Mouse (Mus musculus): ENCODE data around the gene Polrmt. TPM values are rescaled to one million over a fixed set of nuclear protein-coding genes. Genes with fewer than 3 reads are reported as not detected.
"Not testable (repeated sequence)": the region's sequence is repeated elsewhere in the genome, so short reads cannot be mapped to it uniquely, and the experiment has no call there.

Polrmt gene
- polyA plus RNA-seq, 1 experiment from 2014 or later = 46.2 TPM

GRCm38 (mm10) chr10:79708668-79709067 is 37.7 kb downstream of the Polrmt start:
- no peak overlapping the region for H3K27ac ChIP-seq (ENCODE audit: low read length)
- no peak overlapping the region for H3K4me3 ChIP-seq (ENCODE audit: low read length)
- H3K27me3 ChIP-seq (ENCODE audit: control insufficient read depth, insufficient read depth, low read depth, low read length) = no peaks in the 10 kb centered on the region
- 74% methylated on average over 21 of the region's 21 CpGs for WGBS
- H3K9ac ChIP-seq (ENCODE audit: low read length) = no peak overlapping the region
- H3K9me3 ChIP-seq (ENCODE audit: control insufficient read depth, low read length) = no peaks in the 10 kb centered on the region
- ATAC-seq (ENCODE audit: low read depth) = no peak
- peaks cover 33% of the 10 kb centered on the region for H3K36me3 ChIP-seq (ENCODE audit: control insufficient read depth, insufficient read depth, low read length)
- H3K4me2 ChIP-seq (ENCODE audit: low read depth, low read length) = no peak overlapping the region
- H3K4me1 ChIP-seq (replicated peaks; ENCODE audit: control insufficient read depth, insufficient read depth, low read length) = peaks cover 30% of the 10 kb centered on the region

- Histone ChIP-seq H3K4me3 (ENCODE audit: low read length) (no peak overlapping the region), H3K27ac (ENCODE audit: low read length) (no peak overlapping the region), H3K4me2 (ENCODE audit: low read depth, low read length) (no peak overlapping the region), H3K9ac (ENCODE audit: low read length) (no peak overlapping the region), H3K27me3 (ENCODE audit: control insufficient read depth, insufficient read depth, low read depth, low read length) (no peaks in the 10 kb centered on the region), H3K36me3 (ENCODE audit: control insufficient read depth, insufficient read depth, low read length) (peaks cover 33% of the 10 kb centered on the region), H3K4me1 (replicated peaks; ENCODE audit: control insufficient read depth, insufficient read depth, low read length) (peaks cover 30% of the 10 kb centered on the region), H3K9me3 (ENCODE audit: control insufficient read depth, low read length) (no peaks in the 10 kb centered on the region)
- ATAC-seq (ENCODE audit: low read depth) = no peak
- 66% methylated on average over 4 of the region's 4 CpGs for WGBS
These were observed 38.6 kb downstream of the Polrmt start for GRCm38 (mm10) chr10:79707759-79708158.

GRCm38 (mm10) chr10:79707162-79707561 is 39.2 kb downstream of the Polrmt start:
- H3K4me1 ChIP-seq (replicated peaks; ENCODE audit: control insufficient read depth, insufficient read depth, low read length) = peaks cover 30% of the 10 kb centered on the region
- no peak overlapping the region for H3K9ac ChIP-seq (ENCODE audit: low read length)
- H3K9me3 ChIP-seq (ENCODE audit: control insufficient read depth, low read length) = no peaks in the 10 kb centered on the region
- no peak for ATAC-seq (ENCODE audit: low read depth)
- H3K27me3 ChIP-seq (ENCODE audit: control insufficient read depth, insufficient read depth, low read depth, low read length) = no peaks in the 10 kb centered on the region
- H3K27ac ChIP-seq (ENCODE audit: low read length) = no peak overlapping the region
- H3K4me3 ChIP-seq (ENCODE audit: low read length) = peak overlapping the region; percentile 84; the same call in 1 of the 2 replicates
- H3K36me3 ChIP-seq (ENCODE audit: control insufficient read depth, insufficient read depth, low read length) = peaks cover 33% of the 10 kb centered on the region
- 61% methylated on average over 1 of the region's 1 CpGs for WGBS
- H3K4me2 ChIP-seq (ENCODE audit: low read depth, low read length) = peak overlapping the region; percentile 1; the same call in 1 of the 2 replicates

GRCm38 (mm10) chr10:79706406-79707094 is 39.8 kb downstream of the Polrmt start:
- Histone ChIP-seq H3K4me1 (replicated peaks; ENCODE audit: control insufficient read depth, insufficient read depth, low read length) (peaks cover 30% of the 10 kb centered on the region), H3K4me3 (ENCODE audit: low read length) (peak overlapping the region; percentile 84), H3K4me2 (ENCODE audit: low read depth, low read length) (peak overlapping the region; percentile 94), H3K36me3 (ENCODE audit: control insufficient read depth, insufficient read depth, low read length) (peaks cover 28% of the 10 kb centered on the region), H3K27me3 (ENCODE audit: control insufficient read depth, insufficient read depth, low read depth, low read length) (no peaks in the 10 kb centered on the region), H3K9ac (ENCODE audit: low read length) (peak overlapping the region; percentile 97), H3K9me3 (ENCODE audit: control insufficient read depth, low read length) (no peaks in the 10 kb centered on the region), H3K27ac (ENCODE audit: low read length) (no peak overlapping the region)
- 79% methylated on average over 5 of the region's 5 CpGs for WGBS
- no peak for ATAC-seq (ENCODE audit: low read depth)

- peaks cover 22% of the 10 kb centered on the region for H3K36me3 ChIP-seq (ENCODE audit: control insufficient read depth, insufficient read depth, low read length)
- H3K4me3 ChIP-seq (ENCODE audit: low read length) = peak overlapping the region; percentile 84
- 69% methylated on average over 5 of the region's 5 CpGs for WGBS
- H3K4me2 ChIP-seq (ENCODE audit: low read depth, low read length) = peak overlapping the region; percentile 94
- no peaks in the 10 kb centered on the region for H3K9me3 ChIP-seq (ENCODE audit: control insufficient read depth, low read length)
- no peaks in the 10 kb centered on the region for H3K27me3 ChIP-seq (ENCODE audit: control insufficient read depth, insufficient read depth, low read depth, low read length)
- ATAC-seq (ENCODE audit: low read depth) = no peak
- H3K9ac ChIP-seq (ENCODE audit: low read length) = peak overlapping the region; percentile 97
- H3K4me1 ChIP-seq (replicated peaks; ENCODE audit: control insufficient read depth, insufficient read depth, low read length) = peaks cover 32% of the 10 kb centered on the region
- H3K27ac ChIP-seq (ENCODE audit: low read length) = no peak overlapping the region; the same call in 1 of the 2 replicates
These were observed 40.4 kb downstream of the Polrmt start for GRCm38 (mm10) chr10:79705951-79706350.

GRCm38 (mm10) chr10:79704970-79705360 is 41.4 kb downstream of the Polrmt start:
- H3K9me3 ChIP-seq (ENCODE audit: control insufficient read depth, low read length) = no peaks in the 10 kb centered on the region
- H3K4me1 ChIP-seq (replicated peaks; ENCODE audit: control insufficient read depth, insufficient read depth, low read length) = peaks cover 32% of the 10 kb centered on the region
- H3K4me2 ChIP-seq (ENCODE audit: low read depth, low read length) = peak overlapping the region; percentile 94
- no peaks in the 10 kb centered on the region for H3K27me3 ChIP-seq (ENCODE audit: control insufficient read depth, insufficient read depth, low read depth, low read length)
- H3K27ac ChIP-seq (ENCODE audit: low read length) = peak overlapping the region; percentile 87
- H3K9ac ChIP-seq (ENCODE audit: low read length) = peak overlapping the region; percentile 97
- peak overlapping the region; percentile 84 for H3K4me3 ChIP-seq (ENCODE audit: low read length)
- 3% methylated on average over 10 of the region's 10 CpGs for WGBS
- ATAC-seq (ENCODE audit: low read depth) = no peak
- peaks cover 12% of the 10 kb centered on the region for H3K36me3 ChIP-seq (ENCODE audit: control insufficient read depth, insufficient read depth, low read length)

- peaks cover 32% of the 10 kb centered on the region for H3K4me1 ChIP-seq (replicated peaks; ENCODE audit: control insufficient read depth, insufficient read depth, low read length)
- WGBS = under 1% methylated on average over 47 of the region's 65 CpGs
- H3K9ac ChIP-seq (ENCODE audit: low read length) = peak within 1 kb of the TSS; percentile 97
These were observed 42.1 kb downstream of the Polrmt start, which contains the start of gene Bsg for GRCm38 (mm10) chr10:79704065-79704969. Gene Bsg, plus strand, starts transcription at chr10:79704491.

GRCm38 (mm10) chr10:79703541-79703940 is 42.8 kb downstream of the Polrmt start:
- Histone ChIP-seq H3K36me3 (ENCODE audit: control insufficient read depth, insufficient read depth, low read length) (no peaks in the 10 kb centered on the region), H3K4me2 (ENCODE audit: low read depth, low read length) (peak overlapping the region; percentile 50; the same call in 1 of the 2 replicates), H3K9me3 (ENCODE audit: control insufficient read depth, low read length) (no peaks in the 10 kb centered on the region), H3K27me3 (ENCODE audit: control insufficient read depth, insufficient read depth, low read depth, low read length) (no peaks in the 10 kb centered on the region), H3K4me3 (ENCODE audit: low read length) (peak overlapping the region; percentile 84), H3K27ac (ENCODE audit: low read length) (peak overlapping the region; percentile 59; the same call in 1 of the 2 replicates), H3K4me1 (replicated peaks; ENCODE audit: control insufficient read depth, insufficient read depth, low read length) (peaks cover 29% of the 10 kb centered on the region), H3K9ac (ENCODE audit: low read length) (peak overlapping the region; percentile 43; the same call in 1 of the 2 replicates)
- no peak for ATAC-seq (ENCODE audit: low read depth)
- WGBS = 69% methylated on average over 10 of the region's 10 CpGs

More at GRCm38 (mm10) chr10:79704065-79704969, 42.1 kb downstream of the Polrmt start, which contains the start of gene Bsg:
- Histone ChIP-seq H3K9me3 (ENCODE audit: control insufficient read depth, low read length) (no peaks in the 10 kb centered on the region), H3K4me3 (ENCODE audit: low read length) (peak within 1 kb of the TSS; percentile 84), H3K4me2 (ENCODE audit: low read depth, low read length) (peak within 1 kb of the TSS; percentile 94), H3K36me3 (ENCODE audit: control insufficient read depth, insufficient read depth, low read length) (peaks cover 6% of the 10 kb centered on the region), H3K27ac (ENCODE audit: low read length) (peak within 1 kb of the TSS; percentile 87), H3K27me3 (ENCODE audit: control insufficient read depth, insufficient read depth, low read depth, low read length) (no peaks in the 10 kb centered on the region)
- peak; percentile 94 for ATAC-seq (ENCODE audit: low read depth)

GRCm38 (mm10) chr10:79702970-79703369 is 43.4 kb downstream of the Polrmt start:
- not testable (repeated sequence) for H3K27ac ChIP-seq (ENCODE audit: low read length); H3K9ac ChIP-seq (ENCODE audit: low read length); H3K36me3 ChIP-seq (ENCODE audit: control insufficient read depth, insufficient read depth, low read length); H3K9me3 ChIP-seq (ENCODE audit: control insufficient read depth, low read length); H3K27me3 ChIP-seq (ENCODE audit: control insufficient read depth, insufficient read depth, low read depth, low read length); ATAC-seq (ENCODE audit: low read depth); H3K4me2 ChIP-seq (ENCODE audit: low read depth, low read length); H3K4me3 ChIP-seq (ENCODE audit: low read length)
- H3K4me1 ChIP-seq (replicated peaks; ENCODE audit: control insufficient read depth, insufficient read depth, low read length) = peaks cover 32% of the 10 kb centered on the region
- 72% methylated on average over 3 of the region's 4 CpGs for WGBS

Measured in lung, embryonic 16.5 days (tissue).